Mouse (Mus musculus) central nervous system, embryonic 11.5 days (tissue): ENCODE measurements around the gene Pnmal1. TPM values are rescaled to one million over a fixed set of nuclear protein-coding genes. Genes with fewer than 3 reads are reported as not detected.

Experiments used
- polyA plus RNA-seq: library from polyadenylated mRNA; depleted of rRNA; stranded (reverse); fragments of >200 nt; gene quantifications from 2 replicates; pipeline ENCODE4 v1.2.3, GENCODE M21; 2012; rRNA removed

Pnmal1 gene
- polyA plus RNA-seq: 7.1 and 14.8 TPM in 2 replicates

DNA sequence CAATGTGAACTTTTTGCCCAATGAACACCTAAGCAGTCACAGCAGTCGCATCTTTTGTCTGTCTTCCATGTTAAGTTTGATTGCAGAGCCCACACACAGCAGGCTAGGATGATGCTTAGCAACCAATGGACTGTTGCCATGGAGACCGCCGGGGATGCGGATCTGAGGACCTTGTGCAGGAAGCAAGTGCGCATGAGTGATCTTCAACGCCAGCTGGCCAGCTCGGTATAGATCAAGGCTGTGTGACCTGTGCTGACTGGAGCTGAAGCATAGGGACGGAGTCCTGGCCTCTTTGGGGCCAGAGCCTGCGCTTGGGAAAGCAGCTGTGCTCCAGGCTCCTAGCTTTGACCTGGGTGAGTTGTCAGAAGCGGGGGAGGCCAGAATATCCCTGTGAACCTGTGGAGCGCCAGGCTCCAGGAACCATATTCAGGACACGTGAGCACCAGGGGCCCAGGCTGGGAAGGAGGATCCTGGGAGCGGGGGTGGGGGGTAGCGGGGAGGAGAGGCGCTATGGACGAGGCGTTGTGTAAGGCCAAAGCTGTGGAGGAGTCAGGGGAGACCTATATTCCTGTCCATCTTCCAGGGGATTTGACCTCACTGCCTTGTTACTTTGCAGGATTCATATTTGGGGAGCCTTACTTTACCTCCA lies at the start of gene Pnmal1:
Gene Pnmal1 (plus strand): TSS at position 141 of the 649 bp plus-strand sequence.

DNA sequence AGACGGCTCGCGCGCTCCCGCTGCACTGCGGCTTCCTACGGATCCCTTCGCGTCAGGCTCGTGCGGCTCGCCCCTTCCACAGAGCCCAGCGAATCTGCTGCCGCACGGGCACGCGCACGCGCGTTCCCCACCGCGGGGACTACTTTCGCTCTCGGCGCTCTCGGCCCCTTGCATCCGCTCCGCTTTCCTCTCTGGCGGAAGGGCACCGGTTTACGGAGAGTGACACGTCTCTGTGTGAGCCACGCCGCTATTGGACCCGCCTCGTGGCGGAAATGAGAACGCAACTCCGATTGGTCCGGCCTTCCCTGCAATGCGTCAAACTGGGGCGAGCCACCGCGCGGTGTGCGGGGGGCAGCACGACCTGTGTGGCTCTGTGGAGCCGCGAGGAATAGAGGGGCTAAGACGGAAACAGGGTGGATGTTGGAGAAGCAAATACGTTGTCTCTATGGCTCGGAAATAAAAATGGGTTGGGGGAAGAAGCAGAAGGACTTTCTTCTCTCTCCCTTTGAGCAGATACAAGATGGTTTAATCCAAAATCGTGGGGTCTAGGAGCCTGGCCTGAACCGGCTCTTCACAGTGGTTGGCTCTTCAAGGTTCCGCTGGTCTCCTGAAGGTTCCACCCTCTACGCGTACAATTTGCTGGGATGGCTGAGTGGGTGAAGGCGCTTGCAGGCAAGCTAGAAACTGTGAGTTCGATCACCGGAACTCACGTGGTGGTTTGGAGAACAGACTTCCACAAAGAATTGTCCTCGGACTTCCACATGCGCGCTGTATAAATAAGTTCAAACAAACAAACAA lies 35.2 kb upstream of the Pnmal1 start, which contains the start of gene Calm3:
Gene Calm3 (minus strand): TSS at position 78 of the 798 bp plus-strand sequence.

DNA sequence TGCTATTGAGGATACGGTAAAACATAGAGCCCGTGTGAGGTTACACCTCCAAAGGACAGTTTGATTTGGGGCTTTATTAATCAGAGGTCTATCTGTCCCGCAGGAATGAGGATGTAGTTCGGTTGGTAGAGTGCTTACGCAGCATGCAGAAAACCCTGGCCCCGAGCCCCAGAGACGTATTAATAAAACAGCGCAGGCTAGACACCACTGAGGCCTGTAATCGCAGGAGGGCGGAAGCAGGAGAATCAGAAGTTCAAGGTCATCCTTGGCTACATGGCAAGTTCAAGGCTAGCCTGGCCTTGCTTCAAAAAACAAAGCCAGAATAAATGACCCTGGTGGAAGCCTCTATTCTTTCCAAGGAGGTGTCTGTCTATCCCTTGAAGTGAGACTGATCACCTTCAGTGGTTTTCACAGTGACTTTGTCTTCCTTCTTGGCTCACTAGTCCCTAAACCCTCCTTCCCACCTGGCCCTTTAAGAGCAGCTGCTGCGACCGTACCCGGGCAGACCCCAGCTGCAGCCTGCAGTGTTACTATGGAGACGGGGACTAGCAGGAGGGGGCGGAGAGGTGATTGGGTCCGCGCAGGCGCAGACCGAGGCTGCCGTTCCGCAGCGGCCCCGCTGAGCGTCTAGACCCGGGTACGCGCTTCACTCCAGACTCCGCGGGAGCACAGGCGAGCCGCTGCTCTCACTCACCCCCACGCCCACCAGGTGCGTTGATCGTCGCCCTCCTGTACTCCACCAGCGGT lies 15.2 kb upstream of the Pnmal1 start, which contains the start of gene Pnmal2:
Gene Pnmal2 (plus strand): TSS at position 622 of the 747 bp plus-strand sequence.

DNA sequence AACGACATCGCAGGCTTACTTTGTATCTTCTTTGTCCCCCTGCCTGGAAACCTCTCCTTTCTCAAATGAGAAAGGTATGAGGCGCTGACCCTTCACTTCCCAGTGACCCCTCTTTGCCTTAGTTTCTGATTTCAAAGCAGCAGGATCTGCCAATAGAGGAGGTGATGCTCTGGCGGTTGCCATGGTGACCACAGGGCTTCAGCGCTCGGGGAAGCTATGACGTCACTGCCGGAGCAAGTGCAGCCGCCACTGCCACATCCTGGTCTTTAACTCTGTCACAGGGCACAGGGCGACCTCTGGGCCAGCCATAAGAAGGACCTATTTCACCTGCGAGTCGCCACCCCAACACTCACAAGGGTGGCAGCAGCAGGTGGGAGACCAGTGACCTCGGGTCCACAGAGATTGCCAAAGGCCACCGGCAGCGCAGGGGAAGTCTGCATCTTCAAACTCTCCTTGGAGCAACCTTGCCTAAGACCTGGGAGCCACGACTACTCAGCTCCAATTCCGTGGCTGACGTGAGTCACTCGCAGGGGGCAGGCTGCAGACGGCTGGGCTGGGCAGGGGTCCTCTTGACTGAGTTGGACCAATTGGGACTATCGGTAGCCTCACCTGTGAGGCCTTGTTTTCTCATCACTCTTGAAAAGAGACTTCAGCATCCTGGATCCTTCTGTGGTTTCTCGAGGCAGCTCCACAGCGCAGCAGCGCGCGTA lies 23.5 kb downstream of the Pnmal1 start, which contains the start of gene Gm42372:
Gene Gm42372 (plus strand): TSS at position 228 of the 710 bp plus-strand sequence.

DNA sequence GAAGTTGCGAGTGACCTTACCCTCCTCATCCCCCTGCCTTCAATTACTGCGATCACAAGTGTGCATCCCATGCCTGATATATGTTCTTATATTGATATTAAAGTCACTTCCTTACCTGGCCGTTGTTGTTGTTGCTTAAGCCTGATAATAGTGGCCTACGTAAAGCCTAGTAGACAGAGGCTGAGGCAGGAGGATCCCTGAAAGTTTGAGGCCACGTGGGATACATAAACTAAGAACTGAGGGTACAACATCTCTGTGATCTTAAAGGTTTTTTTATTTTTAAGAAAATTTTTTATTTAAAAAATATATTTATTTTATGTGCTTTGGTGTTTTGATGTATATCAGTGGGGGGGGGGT lies 33.0 kb downstream of the Pnmal1 start, which contains the start of gene Ccdc8:
Gene Ccdc8 (plus strand): TSS at position 258 of the 357 bp plus-strand sequence.

Other genes starting within 250 kb of the Pnmal1 start
- gene Ceacam9, start 237.8 kb upstream of the Pnmal1 start, polyA plus RNA-seq: not detected in 2 replicates
- 256 and 284 TPM in 2 replicates for gene Ap2s1, start 221.3 kb upstream of the Pnmal1 start, polyA plus RNA-seq
- 61.6 and 64.9 TPM in 2 replicates for gene Slc1a5, start 178.3 kb upstream of the Pnmal1 start, polyA plus RNA-seq
- 177 and 182 TPM in 2 replicates for gene Strn4, start 143.8 kb upstream of the Pnmal1 start, polyA plus RNA-seq
- 29.3 and 35.3 TPM in 2 replicates for gene Fkrp, start 142.9 kb upstream of the Pnmal1 start, polyA plus RNA-seq
- gene Prkd2, start 116.8 kb upstream of the Pnmal1 start, polyA plus RNA-seq: 17.6 and 18.1 TPM in 2 replicates
- 40.8 and 52.2 TPM in 2 replicates for gene Dact3, start 84.4 kb upstream of the Pnmal1 start, polyA plus RNA-seq
- gene Gng8, start 67.9 kb upstream of the Pnmal1 start, polyA plus RNA-seq: 33.1 and 38.4 TPM in 2 replicates
- 0.94 and 1.0 TPM in 2 replicates for gene Ptgir, start 53.2 kb upstream of the Pnmal1 start, polyA plus RNA-seq
- 330 and 348 TPM in 2 replicates for gene Calm3, start 35.6 kb upstream of the Pnmal1 start, polyA plus RNA-seq
- gene Pnmal2, start 15.0 kb upstream of the Pnmal1 start, polyA plus RNA-seq: 10.3 and 15.8 TPM in 2 replicates
- gene Gm42372, start 23.4 kb downstream of the Pnmal1 start, polyA plus RNA-seq: 3.1 and 4.9 TPM in 2 replicates
- gene Ccdc8, start 33.0 kb downstream of the Pnmal1 start, polyA plus RNA-seq: 16.4 and 22.4 TPM in 2 replicates
- 128 and 142 TPM in 2 replicates for gene Ppp5c, start 68.2 kb downstream of the Pnmal1 start, polyA plus RNA-seq
- 5.5 and 10.6 TPM in 2 replicates for gene Hif3a, start 102.7 kb downstream of the Pnmal1 start, polyA plus RNA-seq
- gene Psg16, start 114.4 kb downstream of the Pnmal1 start, polyA plus RNA-seq: 0.18 and 0.27 TPM in 2 replicates
- 0.04 TPM in 1 of 2 replicates, not detected in the other for gene Ceacam3, start 190.6 kb downstream of the Pnmal1 start, polyA plus RNA-seq
- not detected in 2 replicates for gene Psg29, start 243.8 kb downstream of the Pnmal1 start, polyA plus RNA-seq